Mouse (Mus musculus): Measurements from ENCODE around the gene Ptprb.

- TF ChIP-seq CTCF (IDR thresholded peaks at IDR 0.05; ENCODE audit: extremely low read depth, insufficient read depth, low read length): no peak
- TF ChIP-seq POLR2A (IDR thresholded peaks at IDR 0.05; ENCODE audit: extremely low read depth, insufficient read depth, low read length): no peak
Observed at GRCm38 (mm10) chr10:116260658-116261433, 14.5 kb upstream of the Ptprb start.
